Mouse (Mus musculus): ENCODE results near the gene Rpusd4. TPM values are rescaled to one million over a fixed set of nuclear protein-coding genes. Genes with fewer than 3 reads are reported as not detected.

Rpusd4 gene
- total RNA-seq, 2 experiments from 2014 or later, result 9.8 to 10.8 TPM

- no peak for DNase-seq (ENCODE audit: low spot score in 2 of 2)
These were observed 15.9 kb downstream of the Rpusd4 start for GRCm38 (mm10) chr9:35283415-35284069.

GRCm38 (mm10) chr9:35284351-35284750 lies 16.7 kb downstream of the Rpusd4 start:
- no peak for DNase-seq (ENCODE audit: low spot score in 2 of 2)

GRCm38 (mm10) chr9:35286351-35286750 lies 18.7 kb downstream of the Rpusd4 start:
- DNase-seq (ENCODE audit: low spot score in 2 of 2), result no peak

- DNase-seq (ENCODE audit: low spot score in 2 of 2), result no peak
These were observed 22.3 kb downstream of the Rpusd4 start for GRCm38 (mm10) chr9:35289992-35290391.

- DNase-seq (ENCODE audit: low spot score in 2 of 2), result no peak
These were observed 22.8 kb downstream of the Rpusd4 start for GRCm38 (mm10) chr9:35290417-35290816.

GRCm38 (mm10) chr9:35290916-35291315 lies 23.3 kb downstream of the Rpusd4 start:
- DNase-seq (ENCODE audit: low spot score in 2 of 2), result no peak

- no peak for DNase-seq (ENCODE audit: low spot score in 2 of 2)
These were observed 25.8 kb downstream of the Rpusd4 start for GRCm38 (mm10) chr9:35293465-35293864.

- DNase-seq (ENCODE audit: low spot score in 2 of 2), result no peak
These were observed 30.1 kb downstream of the Rpusd4 start for GRCm38 (mm10) chr9:35297791-35298190.

GRCm38 (mm10) chr9:35302172-35302571 lies 34.5 kb downstream of the Rpusd4 start:
- DNase-seq (ENCODE audit: low spot score in 2 of 2), result no peak

GRCm38 (mm10) chr9:35307461-35307860 lies 39.8 kb downstream of the Rpusd4 start:
- no peak for DNase-seq (ENCODE audit: low spot score in 2 of 2)

- DNase-seq (ENCODE audit: low spot score in 2 of 2), result no peak
These were observed 42.7 kb downstream of the Rpusd4 start for GRCm38 (mm10) chr9:35310377-35310776.

GRCm38 (mm10) chr9:35312516-35312915 lies 44.9 kb downstream of the Rpusd4 start:
- DNase-seq (ENCODE audit: low spot score in 2 of 2), result no peak

- no peak for DNase-seq (ENCODE audit: low spot score in 2 of 2)
These were observed 45.9 kb downstream of the Rpusd4 start for GRCm38 (mm10) chr9:35313601-35314000.

GRCm38 (mm10) chr9:35314254-35314653 lies 46.6 kb downstream of the Rpusd4 start:
- DNase-seq (ENCODE audit: low spot score in 2 of 2), result no peak

- no peak for DNase-seq (ENCODE audit: low spot score in 2 of 2)
These were observed 49.1 kb downstream of the Rpusd4 start for GRCm38 (mm10) chr9:35316771-35317211.

GRCm38 (mm10) chr9:35317233-35317980 lies 49.7 kb downstream of the Rpusd4 start:
- DNase-seq (ENCODE audit: low spot score in 2 of 2), result no peak

- no peak for DNase-seq (ENCODE audit: low spot score in 2 of 2)
These were observed 51.0 kb downstream of the Rpusd4 start for GRCm38 (mm10) chr9:35318537-35319172.

- DNase-seq (ENCODE audit: low spot score in 2 of 2), result no peak
These were observed 52.6 kb downstream of the Rpusd4 start for GRCm38 (mm10) chr9:35320288-35320687.

- DNase-seq (ENCODE audit: low spot score in 2 of 2), result no peak
These were observed 56.3 kb downstream of the Rpusd4 start for GRCm38 (mm10) chr9:35323974-35324373.

GRCm38 (mm10) chr9:35324571-35324970 lies 56.9 kb downstream of the Rpusd4 start:
- no peak for DNase-seq (ENCODE audit: low spot score in 2 of 2)

GRCm38 (mm10) chr9:35326644-35327263 lies 59.1 kb downstream of the Rpusd4 start:
- DNase-seq (ENCODE audit: low spot score in 2 of 2), result no peak

All from left cerebral cortex, adult 18-20 months (tissue).